Mouse (Mus musculus) erythroblast, embryonic 14.5 days (primary cell): Measurements from ENCODE around the gene Zpr1. TPM values are rescaled to one million over a fixed set of nuclear protein-coding genes. Genes with fewer than 3 reads are reported as not detected.

Source experiments
- H3K27me3 ChIP-seq: 2 replicates; pipeline ENCODE4 v1.6.1; 2012; ENCODE audit warnings: inconsistent platforms; ENCODE audit not compliant: control insufficient read depth
- H3K36me3 ChIP-seq: 2 replicates; pipeline ENCODE4 v1.6.1; 2012; ENCODE audit warnings: mild to moderate bottlenecking, inconsistent platforms; ENCODE audit not compliant: control insufficient read depth
- H3K4me1 ChIP-seq: 2 replicates; pipeline ENCODE4 v1.6.1; 2012; ENCODE audit warnings: inconsistent platforms; ENCODE audit not compliant: control insufficient read depth
- H3K4me3 ChIP-seq: replicated peaks from 2 replicates; pipeline ENCODE3; 2012; ENCODE audit warnings: moderate library complexity, mild to moderate bottlenecking, inconsistent platforms
- H3K9me3 ChIP-seq: 2 replicates; pipeline ENCODE4 v1.6.1; 2012; ENCODE audit warnings: low read length, inconsistent platforms, mixed read lengths; ENCODE audit not compliant: control insufficient read depth
- GATA1 ChIP-seq: IDR thresholded peaks from 2 replicates; pipeline ENCODE4 v1.6.1; 2012; ENCODE audit warnings: low read length, inconsistent platforms, mixed read lengths
- TAL1 ChIP-seq: IDR thresholded peaks from 3 replicates; pipeline ENCODE4 v1.6.1; 2012; ENCODE audit warnings: low read length, inconsistent platforms, mixed read lengths
- polyA plus RNA-seq: library from polyadenylated mRNA; stranded (reverse); fragments of >175 nt; gene quantifications from 2 replicates; pipeline ENCODE4 v1.2.3, GENCODE M21; 2012

Zpr1 gene
- polyA plus RNA-seq, 1 experiment = 1.7 TPM

GRCm38 (mm10) chr9:46235196-46235595 is 37.7 kb upstream of the Zpr1 start:
- H3K27me3 ChIP-seq = no peaks in the 10 kb centered on the region
- no peaks in the 10 kb centered on the region for H3K9me3 ChIP-seq
- TF ChIP-seq TAL1 = no peak
- TF ChIP-seq GATA1 = no peak
- H3K4me3 ChIP-seq = no peak overlapping the region
- no peaks in the 10 kb centered on the region for H3K36me3 ChIP-seq
- peaks cover 11% of the 10 kb centered on the region for H3K4me1 ChIP-seq

GRCm38 (mm10) chr9:46235596-46235648 is 37.4 kb upstream of the Zpr1 start, which contains the start of gene Apoc3:
Gene Apoc3 (minus strand): TSS chr9:46235636.
- peaks cover 11% of the 10 kb centered on the region for H3K4me1 ChIP-seq
- no peaks in the 10 kb centered on the region for H3K9me3 ChIP-seq
- H3K4me3 ChIP-seq = no peak within 1 kb of the TSS
- no peaks in the 10 kb centered on the region for H3K36me3 ChIP-seq
- no peaks in the 10 kb centered on the region for H3K27me3 ChIP-seq
- TF ChIP-seq TAL1 = no peak
- TF ChIP-seq GATA1 = no peak

GRCm38 (mm10) chr9:46235649-46236048 is 37.2 kb upstream of the Zpr1 start:
- Histone ChIP-seq H3K4me3 (no peak overlapping the region), H3K27me3 (no peaks in the 10 kb centered on the region)
- TF ChIP-seq GATA1 = no peak
- TF ChIP-seq TAL1 = no peak

GRCm38 (mm10) chr9:46238850-46239249 is 34.0 kb upstream of the Zpr1 start:
- Histone ChIP-seq H3K4me1 (peaks cover 10% of the 10 kb centered on the region), H3K27me3 (no peaks in the 10 kb centered on the region)
- no peak for TF ChIP-seq TAL1
- no peak for TF ChIP-seq GATA1

More at GRCm38 (mm10) chr9:46235649-46236048, 37.2 kb upstream of the Zpr1 start:
- Histone ChIP-seq H3K9me3 (no peaks in the 10 kb centered on the region), H3K36me3 (no peaks in the 10 kb centered on the region), H3K4me1 (peaks cover 10% of the 10 kb centered on the region)

DNA sequence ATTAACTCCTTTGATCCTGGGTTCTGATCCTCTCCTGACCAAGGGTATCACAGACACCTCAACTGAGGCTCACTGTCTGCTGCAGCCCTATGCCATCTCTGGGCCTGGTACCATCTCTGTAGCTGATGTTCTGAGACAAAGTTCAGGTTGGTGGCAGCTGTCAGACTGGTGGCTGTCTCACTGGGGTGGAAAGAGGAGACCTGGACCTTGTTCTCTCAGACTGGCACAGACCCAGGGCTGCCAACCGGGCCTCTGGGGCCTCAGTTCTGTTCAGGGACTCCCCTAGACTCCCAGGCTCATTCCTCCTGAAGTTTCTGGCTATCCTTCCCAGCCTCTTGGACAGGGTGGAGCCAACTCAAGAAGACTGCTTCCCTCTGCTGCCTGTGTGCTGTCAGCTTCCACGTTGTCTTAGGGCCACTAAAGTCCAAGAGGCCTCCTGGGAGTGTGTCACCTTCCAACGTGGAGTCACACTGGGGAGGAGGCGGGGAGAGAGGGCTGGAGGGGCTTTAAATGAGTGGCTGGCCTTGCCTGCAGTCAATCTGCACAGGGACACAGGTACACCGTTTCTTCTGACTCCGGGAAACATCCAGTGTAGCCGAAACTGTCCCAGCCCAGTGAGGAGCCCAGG is 32.2 kb upstream of the Zpr1 start, which contains the start of gene Apoa4:
Gene Apoa4, plus strand, starts transcription at position 171 of the 628 bp plus-strand sequence.
- no peak for TF ChIP-seq TAL1
- TF ChIP-seq GATA1 = no peak
- H3K4me3 ChIP-seq = no peak within 1 kb of the TSS
- no peaks in the 10 kb centered on the region for H3K27me3 ChIP-seq

More at GRCm38 (mm10) chr9:46238850-46239249, 34.0 kb upstream of the Zpr1 start:
- Histone ChIP-seq H3K4me3 (no peak overlapping the region), H3K9me3 (no peaks in the 10 kb centered on the region), H3K36me3 (no peaks in the 10 kb centered on the region)

GRCm38 (mm10) chr9:46241818-46242217 is 31.0 kb upstream of the Zpr1 start:
- H3K27me3 ChIP-seq = no peaks in the 10 kb centered on the region
- H3K4me3 ChIP-seq = no peak overlapping the region
- no peaks in the 10 kb centered on the region for H3K9me3 ChIP-seq
- no peak for TF ChIP-seq TAL1
- TF ChIP-seq GATA1 = no peak
- H3K36me3 ChIP-seq = no peaks in the 10 kb centered on the region
- H3K4me1 ChIP-seq = peaks cover 1% of the 10 kb centered on the region

More for the DNA sequence above, 32.2 kb upstream of the Zpr1 start, which contains the start of gene Apoa4:
- no peaks in the 10 kb centered on the region for H3K9me3 ChIP-seq
- H3K4me1 ChIP-seq = peaks cover 4% of the 10 kb centered on the region
- no peaks in the 10 kb centered on the region for H3K36me3 ChIP-seq

DNA sequence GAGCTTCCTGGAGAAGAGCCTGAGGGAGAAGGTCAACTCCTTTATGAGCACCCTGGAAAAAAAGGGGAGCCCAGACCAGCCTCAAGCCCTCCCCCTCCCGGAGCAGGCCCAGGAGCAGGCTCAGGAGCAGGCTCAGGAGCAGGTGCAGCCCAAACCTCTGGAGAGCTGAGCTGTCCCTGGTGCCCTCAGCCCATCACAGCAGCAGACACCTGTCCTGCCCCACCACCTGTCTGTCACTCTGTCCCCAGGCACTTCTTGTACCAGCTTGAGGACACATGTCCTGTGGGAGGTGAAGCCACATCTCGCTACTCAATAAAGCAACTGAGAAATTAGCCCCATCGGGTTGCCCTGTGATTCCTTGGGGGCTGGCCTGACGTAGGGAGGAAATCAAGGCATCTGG is 29.7 kb upstream of the Zpr1 start:
- H3K4me1 ChIP-seq = peaks cover 1% of the 10 kb centered on the region; the same call in 1 of the 2 replicates
- H3K4me3 ChIP-seq = no peak overlapping the region
- no peaks in the 10 kb centered on the region for H3K27me3 ChIP-seq
- H3K36me3 ChIP-seq = no peaks in the 10 kb centered on the region
- H3K9me3 ChIP-seq = no peaks in the 10 kb centered on the region
- TF ChIP-seq TAL1 = no peak
- no peak for TF ChIP-seq GATA1

DNA sequence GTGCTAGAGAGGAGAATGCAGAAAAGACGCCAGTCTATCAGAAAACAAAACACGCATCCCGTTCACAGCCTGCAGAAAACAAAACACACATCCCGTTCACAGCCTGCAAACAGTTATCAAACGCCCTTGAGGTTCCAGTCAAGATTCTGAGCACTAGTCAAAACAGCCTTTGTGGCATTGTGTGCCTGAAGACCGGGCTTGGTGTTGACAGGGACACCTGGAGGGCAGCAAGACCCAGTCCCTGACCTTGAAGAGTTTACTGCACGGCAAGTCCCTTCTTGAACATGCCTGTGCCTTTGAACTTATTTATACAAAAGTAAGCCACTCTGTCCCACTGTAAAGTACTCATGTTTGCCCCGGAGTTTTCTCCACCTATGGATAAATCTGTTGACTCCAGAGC is 29.3 kb upstream of the Zpr1 start:
- no peak overlapping the region for H3K4me3 ChIP-seq
- no peak for TF ChIP-seq GATA1
- TF ChIP-seq TAL1 = no peak
- H3K27me3 ChIP-seq = no peaks in the 10 kb centered on the region
- H3K9me3 ChIP-seq = no peaks in the 10 kb centered on the region
- H3K36me3 ChIP-seq = no peaks in the 10 kb centered on the region
- peaks cover 1% of the 10 kb centered on the region; the same call in 1 of the 2 replicates for H3K4me1 ChIP-seq

DNA sequence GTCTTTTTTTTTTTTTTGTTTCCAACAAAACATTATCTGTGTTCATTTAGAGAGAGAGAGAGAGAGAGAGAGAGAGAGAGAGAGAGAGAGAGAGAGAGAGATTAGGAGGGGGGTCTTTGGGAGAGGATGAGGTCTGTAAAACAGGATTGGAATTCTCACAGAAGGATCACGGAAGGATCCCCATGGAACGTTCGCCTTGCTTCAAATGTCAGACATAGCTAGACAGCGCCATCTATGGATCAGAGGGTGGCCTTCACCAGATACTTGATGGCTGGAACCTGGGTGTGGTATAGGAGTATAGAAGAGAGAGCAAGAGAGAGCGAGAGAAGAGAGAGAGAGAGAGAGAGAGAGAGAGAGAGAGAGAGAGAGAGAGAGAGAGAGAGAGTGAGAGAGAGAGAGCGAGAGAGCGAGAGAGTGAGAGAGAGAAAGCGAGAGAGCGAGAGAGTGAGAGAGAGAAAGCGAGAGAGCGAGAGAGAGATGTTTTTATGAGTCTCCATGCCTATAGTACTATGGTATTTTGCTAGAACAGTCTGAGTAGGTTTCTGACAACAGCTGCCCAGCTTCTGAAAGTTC is 26.0 kb upstream of the Zpr1 start:
- TF ChIP-seq TAL1 (no peak), GATA1 (no peak)
- no peaks in the 10 kb centered on the region for H3K27me3 ChIP-seq
- H3K4me1 ChIP-seq = peaks cover 1% of the 10 kb centered on the region; the same call in 1 of the 2 replicates
- H3K4me3 ChIP-seq = no peak overlapping the region
- no peaks in the 10 kb centered on the region for H3K36me3 ChIP-seq
- no peaks in the 10 kb centered on the region for H3K9me3 ChIP-seq

GRCm38 (mm10) chr9:46256177-46256576 is 16.7 kb upstream of the Zpr1 start:
- Histone ChIP-seq H3K4me1 (no peaks in the 10 kb centered on the region; the same call in 1 of the 2 replicates), H3K36me3 (no peaks in the 10 kb centered on the region), H3K4me3 (no peak overlapping the region), H3K27me3 (no peaks in the 10 kb centered on the region), H3K9me3 (no peaks in the 10 kb centered on the region)
- no peak for TF ChIP-seq GATA1
- no peak for TF ChIP-seq TAL1
